Mouse (Mus musculus) embryo, embryonic 10 days (tissue): ENCODE data around the gene Cd80.

Experiments used
- DNase-seq: peaks from one replicate; pipeline ENCODE4 v3.0.0-alpha.2; 2015; ENCODE audit warnings: low spot score

Gene Cd80

DNA sequence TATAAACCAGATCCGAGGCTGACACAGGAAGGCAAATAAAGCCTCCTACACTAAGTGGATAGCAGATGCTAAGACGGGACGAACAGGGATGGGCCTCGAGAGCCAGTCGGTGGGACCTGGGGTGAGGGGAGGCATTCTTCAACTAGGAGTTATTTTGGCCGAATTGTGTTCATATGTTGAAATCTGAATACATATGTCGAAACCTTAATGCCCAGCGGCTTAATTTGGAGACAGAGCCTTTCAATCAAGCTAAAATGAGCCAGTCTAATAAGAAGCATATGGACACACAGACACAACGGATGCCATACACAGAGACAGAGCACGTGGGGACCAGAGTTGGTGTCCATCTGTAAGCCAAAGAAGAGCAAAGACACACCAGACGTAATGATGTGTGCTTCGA, 6.9 kb upstream of the Cd80 start:
- DNase-seq = no peak

GRCm38 (mm10) chr16:38450707-38451106, 4.7 kb upstream of the Cd80 start:
- no peak for DNase-seq

DNA sequence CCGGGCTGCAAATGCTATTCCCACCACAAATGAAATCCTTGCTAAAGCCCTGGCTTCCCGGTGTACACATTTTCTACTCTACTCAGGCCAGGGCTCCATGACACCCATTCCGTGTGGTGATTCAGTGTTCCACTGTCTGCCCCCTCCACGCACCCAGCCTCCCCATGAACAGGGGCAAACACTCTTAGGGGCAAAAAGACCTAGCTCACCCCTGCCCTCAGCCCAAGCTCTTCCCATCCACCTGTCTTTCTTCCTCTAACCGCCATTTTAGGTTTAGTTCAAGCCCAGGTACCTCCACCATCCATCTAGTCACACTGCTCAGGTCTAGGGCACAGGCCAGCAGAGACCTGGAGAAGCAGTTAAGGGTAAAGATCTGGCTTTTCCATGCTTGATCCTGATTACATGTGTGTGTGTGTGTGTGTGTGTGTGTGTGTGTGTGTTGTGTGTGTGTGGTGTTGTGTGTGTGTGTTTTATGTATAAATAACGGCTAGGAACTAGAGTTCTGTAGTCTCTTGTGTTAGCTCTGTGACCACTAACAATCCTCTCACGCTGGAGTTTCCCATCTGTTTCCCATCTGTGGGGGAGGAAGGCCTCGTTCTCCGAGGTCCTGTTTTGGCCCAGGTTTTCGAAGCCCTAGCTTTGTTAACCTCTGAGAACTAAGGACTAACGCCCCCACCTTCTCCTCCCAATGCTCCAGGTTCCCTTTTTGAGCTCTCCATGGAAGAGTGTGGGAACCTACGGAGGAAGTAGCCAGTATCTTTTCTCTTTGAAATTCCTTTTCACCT, 3.7 kb upstream of the Cd80 start:
- peak; percentile 40 for DNase-seq

DNA sequence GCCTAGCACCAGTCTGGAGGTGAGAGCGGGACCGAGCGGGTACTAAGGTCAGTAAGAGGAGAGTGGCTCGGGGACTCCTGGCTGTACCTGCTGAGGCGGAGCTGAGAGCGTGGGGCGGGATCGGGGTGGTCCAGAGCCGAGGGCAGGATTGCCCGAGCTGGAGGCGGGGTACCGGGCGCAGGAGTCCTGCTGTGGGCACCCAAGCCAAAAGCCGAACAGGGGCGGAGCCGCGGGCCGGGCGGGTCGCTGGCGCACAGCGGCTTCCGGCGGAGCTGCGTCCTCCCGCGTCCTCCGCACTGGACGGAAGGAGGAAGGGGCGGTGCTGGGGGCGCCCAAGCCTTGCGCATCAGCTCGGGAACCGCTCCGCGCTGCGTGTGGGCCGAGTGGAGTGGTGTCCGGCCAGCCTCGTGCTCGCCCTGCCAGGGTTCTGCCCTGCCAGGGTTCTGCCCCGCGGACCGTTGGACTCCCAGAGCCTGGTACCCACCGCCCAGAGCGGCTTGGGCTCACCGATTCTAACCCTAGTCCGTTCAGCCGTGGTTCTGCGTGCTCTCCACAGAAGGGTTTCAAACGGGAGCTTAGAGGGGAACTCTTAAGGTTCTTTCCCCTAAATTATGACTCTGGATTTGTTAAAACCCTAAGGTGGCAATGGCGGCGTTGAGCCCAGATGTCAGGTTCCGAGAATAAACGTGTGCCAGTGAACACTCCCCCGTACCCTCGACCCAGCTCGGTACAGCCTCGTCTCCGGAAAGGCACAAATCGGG, 2.7 kb upstream of the Cd80 start, which contains the start of gene Adprh:
Gene Adprh (minus strand): TSS at position 262 of the 761 bp plus-strand sequence.
- peak; percentile 92 for DNase-seq

DNA sequence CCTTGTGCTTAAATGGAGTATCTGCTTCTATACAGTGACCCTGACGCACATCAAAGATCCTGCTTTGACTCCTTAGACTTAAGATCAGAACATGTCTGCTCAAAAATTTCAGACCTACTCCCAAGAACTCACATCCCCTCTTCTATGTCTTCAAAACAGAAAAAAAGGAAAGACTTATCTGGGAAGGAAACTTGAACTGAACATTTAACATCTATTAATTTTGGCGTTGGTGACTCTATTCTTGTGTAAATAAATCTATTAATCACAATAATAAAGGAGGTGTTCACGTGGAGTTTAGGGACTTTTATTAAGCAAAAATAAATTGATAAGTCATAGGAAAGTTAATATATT, 2.2 kb upstream of the Cd80 start:
- no peak for DNase-seq

DNA sequence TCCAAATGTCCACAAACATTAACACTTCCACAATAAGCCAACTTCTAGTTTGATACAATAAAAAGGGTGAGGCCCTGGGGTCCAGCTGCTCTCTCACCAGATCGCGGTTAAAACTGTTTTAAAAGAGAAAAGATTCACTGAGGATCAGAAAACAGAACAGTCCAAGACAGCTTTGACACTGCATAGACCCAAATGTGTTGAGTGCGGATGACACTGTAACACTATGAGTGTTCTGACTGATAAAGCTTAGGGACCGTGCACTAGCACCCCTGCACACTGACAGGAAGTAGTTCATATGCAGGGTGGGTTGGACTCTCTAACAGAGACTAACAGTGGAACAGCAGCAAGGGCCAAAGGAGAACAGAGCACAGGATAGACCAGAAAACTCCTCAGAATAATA, 1.4 kb upstream of the Cd80 start:
- DNase-seq = no peak

- no peak for DNase-seq
Measured at GRCm38 (mm10) chr16:38454533-38455254, 667 bp upstream of the Cd80 start.

DNA sequence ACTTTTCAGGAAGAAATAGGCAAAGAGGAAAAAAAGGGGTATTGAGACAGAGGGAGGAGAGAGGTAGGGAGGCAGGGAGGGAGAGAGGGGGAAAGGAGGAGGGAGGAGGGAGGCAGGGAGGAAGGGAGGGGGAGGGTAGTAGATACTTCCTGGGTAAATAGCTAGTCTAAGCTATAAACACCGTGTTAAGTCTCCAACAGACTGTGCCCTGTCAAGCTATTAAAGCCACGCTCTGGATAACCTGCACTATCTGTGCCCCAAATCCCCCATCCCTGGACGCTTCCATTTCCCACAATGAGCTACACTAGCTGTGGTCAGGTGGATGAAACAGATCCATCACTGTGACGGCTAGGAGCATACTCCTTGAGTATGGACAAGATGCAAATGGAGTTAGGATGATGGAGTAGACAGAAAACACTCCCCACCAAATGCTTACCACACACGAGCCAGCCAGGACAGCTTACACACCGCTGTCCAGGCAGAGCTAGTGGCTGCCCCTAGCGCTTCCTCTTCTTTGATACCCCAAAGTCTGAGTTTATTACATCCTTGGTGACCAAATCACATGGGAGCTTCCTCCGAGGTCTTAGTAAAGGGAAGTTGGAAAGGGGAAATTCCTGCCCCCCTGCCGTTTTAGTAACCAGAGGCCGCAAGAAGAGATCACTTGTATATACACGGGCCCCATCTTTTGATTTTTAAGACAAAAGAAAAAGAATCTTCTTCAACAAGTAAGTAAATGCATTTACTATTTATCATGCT, 1.6 kb downstream of the Cd80 start:
- no peak for DNase-seq

GRCm38 (mm10) chr16:38458600-38459280, 3.4 kb downstream of the Cd80 start:
- DNase-seq = no peak

DNA sequence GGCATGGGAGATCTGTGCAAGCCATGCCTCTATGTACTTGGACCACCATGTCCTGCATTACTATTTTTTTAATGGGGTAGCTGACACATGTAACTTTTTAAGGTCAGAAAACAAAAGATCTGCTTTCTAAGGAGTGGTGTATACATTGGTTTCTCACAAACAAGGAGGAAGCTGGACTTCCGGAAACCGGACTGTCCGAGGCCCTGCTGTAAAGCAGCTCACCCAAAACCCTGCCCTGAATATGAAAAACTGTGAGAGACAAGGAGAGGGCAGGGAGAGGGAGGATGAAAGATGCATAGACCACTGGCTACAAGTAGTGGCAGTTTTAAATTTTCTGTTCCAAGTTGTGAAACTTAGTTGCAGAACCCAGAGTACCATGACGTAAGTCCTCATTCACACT, 4.6 kb downstream of the Cd80 start:
- no peak for DNase-seq

- DNase-seq = no peak
Measured at GRCm38 (mm10) chr16:38461749-38462148, 6.4 kb downstream of the Cd80 start.

DNA sequence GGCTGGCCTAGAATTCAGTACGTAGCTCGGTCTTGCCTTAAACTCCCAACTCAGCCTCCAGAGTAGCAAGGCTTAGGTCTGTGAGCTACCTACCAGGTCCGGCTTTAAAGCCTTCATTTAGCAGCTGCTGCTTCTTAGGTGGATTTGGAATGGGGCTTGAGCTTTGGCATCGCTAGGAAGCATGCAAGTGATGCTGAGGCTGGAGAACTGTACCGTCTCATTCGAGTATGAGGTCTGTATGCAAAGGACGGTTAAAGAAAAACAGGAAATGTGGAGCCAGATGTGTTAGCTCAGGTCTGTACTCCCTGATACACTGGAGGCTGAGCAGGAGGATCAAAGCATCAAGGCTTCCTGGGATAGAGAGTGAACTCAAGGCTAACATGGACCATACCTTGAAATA, 6.8 kb downstream of the Cd80 start:
- DNase-seq = no peak

DNA sequence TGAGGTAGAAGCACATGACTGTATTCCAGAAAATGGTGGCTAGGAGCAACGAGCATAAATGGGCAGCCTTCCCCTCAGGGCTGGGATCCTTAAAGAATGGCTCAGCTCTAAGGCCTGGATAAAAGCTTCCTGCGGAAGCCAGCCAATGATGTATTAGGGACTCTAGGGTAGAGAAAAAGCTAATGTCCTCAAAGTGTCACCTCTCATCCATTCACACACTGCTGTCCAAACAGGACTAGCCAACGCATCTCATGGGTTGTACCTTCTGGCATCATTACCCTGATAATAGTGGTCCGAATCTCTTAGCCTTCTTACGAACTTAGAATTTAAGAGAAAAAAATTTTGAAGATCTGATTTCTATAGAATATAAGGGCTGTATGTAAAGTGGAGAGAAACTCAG, 7.9 kb downstream of the Cd80 start:
- no peak for DNase-seq

- DNase-seq = no peak
Measured at GRCm38 (mm10) chr16:38466089-38466488, 10.7 kb downstream of the Cd80 start.

DNA sequence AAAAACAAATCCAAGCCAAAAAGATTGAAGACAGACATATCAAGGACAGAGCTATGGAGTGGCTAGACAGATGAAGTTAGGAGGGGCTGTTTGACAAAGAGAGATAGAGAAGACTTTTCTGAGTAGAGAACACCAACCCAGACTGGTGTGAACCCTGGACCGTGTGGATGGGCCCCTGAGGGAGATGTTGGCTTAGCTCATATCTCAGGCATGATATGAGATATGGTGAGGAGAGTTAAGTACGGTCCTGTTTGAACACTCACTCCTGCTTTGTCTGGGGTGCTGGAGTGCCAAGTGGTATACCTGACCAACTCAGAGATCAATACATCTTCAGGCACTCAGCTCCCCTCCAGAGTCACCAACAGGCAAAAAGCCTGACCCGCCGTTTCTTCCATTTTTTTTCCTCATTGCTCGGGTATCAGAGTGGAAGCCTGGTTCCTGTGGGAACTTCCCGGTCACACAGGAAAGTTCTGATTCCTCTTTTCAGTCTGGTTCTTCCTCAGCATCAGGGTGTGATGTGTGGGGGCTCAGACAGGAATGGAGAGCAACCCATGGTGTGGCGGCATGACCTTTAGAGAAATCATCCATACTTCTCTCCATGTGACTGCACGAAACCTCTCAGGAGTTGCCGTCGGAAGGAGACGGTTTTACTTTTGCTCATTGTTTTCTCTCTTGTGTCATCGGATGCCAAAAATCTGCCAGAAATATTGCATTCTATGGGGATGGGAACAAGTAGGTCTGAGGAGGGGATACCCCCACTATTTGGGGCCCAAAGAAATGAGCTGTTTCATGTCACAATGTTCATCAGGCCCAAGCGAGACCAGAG, 11.9 kb downstream of the Cd80 start:
- no peak for DNase-seq

DNA sequence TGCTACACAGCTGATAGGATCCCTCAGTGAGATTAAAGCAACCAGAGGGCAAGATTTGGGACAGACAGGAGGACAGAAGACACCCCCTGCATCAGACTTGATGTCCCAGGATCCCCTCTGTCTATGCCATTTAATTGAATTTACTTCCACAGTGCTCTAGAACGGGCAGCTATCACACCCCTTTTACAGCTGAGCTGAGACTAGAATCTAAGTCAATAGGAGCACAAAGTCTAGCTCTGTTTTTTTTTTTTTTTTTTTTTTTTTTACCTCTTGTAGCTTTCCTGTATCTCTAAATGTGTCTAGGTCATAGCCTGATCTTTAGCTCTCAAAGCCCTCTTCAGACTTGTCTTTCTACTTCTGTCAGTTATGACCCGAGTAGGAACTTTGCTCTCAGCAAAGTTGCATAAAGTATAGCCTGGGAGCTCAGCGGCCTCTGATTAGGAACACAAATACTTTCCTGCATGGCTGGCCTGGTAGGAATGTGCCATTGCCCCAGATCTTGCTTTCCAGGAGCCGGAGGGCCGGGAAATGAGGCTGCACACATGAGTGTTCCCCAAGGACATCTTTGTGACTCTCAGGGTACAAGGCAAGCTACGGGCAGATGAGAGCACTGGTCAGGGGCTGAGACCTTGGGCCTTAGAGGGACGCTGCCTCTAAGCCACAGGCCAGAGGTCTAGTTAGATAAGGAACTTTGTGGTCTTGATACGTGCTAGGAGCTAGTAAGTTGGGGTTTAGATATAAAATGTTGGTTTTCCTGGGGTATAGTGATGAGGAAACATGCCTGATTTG, 12.8 kb downstream of the Cd80 start:
- no peak for DNase-seq

DNA sequence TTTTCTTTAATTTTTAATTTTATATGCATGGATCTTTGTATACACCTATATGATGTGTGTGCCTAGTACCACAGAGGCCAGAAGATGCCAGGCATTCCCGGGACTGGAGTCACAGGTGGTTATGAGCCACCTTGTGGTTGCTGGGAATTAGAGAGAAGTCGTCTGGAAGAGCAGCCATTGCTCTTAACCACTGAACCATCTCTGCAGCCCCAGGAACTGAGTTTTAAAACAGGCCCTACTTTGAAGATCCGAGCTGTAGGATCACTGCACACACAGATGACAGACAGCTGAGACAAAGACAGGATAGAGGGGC, 13.3 kb downstream of the Cd80 start:
- DNase-seq = no peak

GRCm38 (mm10) chr16:38469437-38469836, 14.1 kb downstream of the Cd80 start:
- no peak for DNase-seq

GRCm38 (mm10) chr16:38471697-38472506, 16.5 kb downstream of the Cd80 start:
- DNase-seq = peak; percentile 28
